Comparison of ENCODE assay signal across 8 mouse cellular contexts in genomic region chr1:91239112-91239511, GRCm38 (mm10). TPM values are rescaled to one million over a fixed set of nuclear protein-coding genes. Genes with fewer than 3 reads are reported as not detected.
A peak's percentile ranks its signal among the peaks of the same experiment; 100 is the strongest.
DNase-seq lines count a peak whose midpoint lies in the region.

No protein-coding gene starts in this region.

- peak; percentile 50 for DNase-seq in ovary, postnatal 14 days (ENCODE audit: low spot score)
- DNase-seq in ovary, postnatal 10 days (ENCODE audit: low spot score) = no peak
- peak; percentile 62 for DNase-seq in adrenal gland, postnatal 25 days
- DNase-seq in frontal cortex, postnatal 36 days (ENCODE audit: low spot score in 2 of 2) = peak; percentile 55 to 67
- peak; percentile 50 for DNase-seq in kidney, adult 9 months
- DNase-seq in lung, adult 18-20 months = peak; percentile 64 to 68
- DNase-seq in right cerebral cortex, postnatal 25 days = peak; percentile 30
- no peak for DNase-seq in c-Kit-positive CD71-positive TER-119-positive erythroid progenitor cells, embryonic 14.5 days (ENCODE audit: low spot score)

RNA-seq across cellular contexts. Expression of gene Ube2f, which starts 11.0 kb away (rescaled TPM):
- total RNA-seq in adrenal gland, postnatal 25 days (2021) = 71.1 and 79.9 TPM in 2 replicates

RNA-seq across cellular contexts. Expression of gene Scly, which starts 59.0 kb away (rescaled TPM):
- 16.2 and 18.4 TPM in 2 replicates for total RNA-seq in adrenal gland, postnatal 25 days (2021)

RNA-seq across cellular contexts. Expression of gene Ramp1, which starts 59.5 kb away (rescaled TPM):
- total RNA-seq in adrenal gland, postnatal 25 days (2021) = 6.4 and 8.1 TPM in 2 replicates

Comparison
In these comparisons a context has a peak if more than half of its experiments do, and no peak if none do; other contexts are left out.
1. DNase-seq: peak in ovary, postnatal 14 days (single experiment), adrenal gland, postnatal 25 days (single experiment), frontal cortex, postnatal 36 days (2 of 2), kidney, adult 9 months (single experiment), lung, adult 18-20 months (2 of 2) and right cerebral cortex, postnatal 25 days (single experiment); none in ovary, postnatal 10 days (single experiment) and c-Kit-positive CD71-positive TER-119-positive erythroid progenitor cells, embryonic 14.5 days (single experiment).